Mouse (Mus musculus) lung, adult 2 months (tissue): Measurements from ENCODE around the gene Gnb1l. TPM values are rescaled to one million over a fixed set of nuclear protein-coding genes. Genes with fewer than 3 reads are reported as not detected.

ENCODE experiments used
- DNase-seq: peaks from one replicate; pipeline ENCODE4 v3.0.0; 2022
- H3K4me1 ChIP-seq: fragments of 200-500 bp; 2 replicates; pipeline ENCODE4 v1.6.1; 2011; ENCODE audit warnings: low read length; ENCODE audit not compliant: control insufficient read depth, insufficient read depth
- H3K4me3 ChIP-seq: fragments of 200-500 bp; replicated peaks from 2 replicates; pipeline ENCODE3; 2011; ENCODE audit warnings: low read depth, mild to moderate bottlenecking, control low read depth, low read length; ENCODE audit errors: extremely low read depth
- CTCF ChIP-seq: fragments of 200-500 bp; IDR thresholded peaks from 2 replicates; pipeline ENCODE4 v1.5.1; 2011; ENCODE audit warnings: mild to moderate bottlenecking, low read length, control low read depth; ENCODE audit not compliant: insufficient read depth
- POLR2A ChIP-seq: fragments of 200-500 bp; IDR thresholded peaks from 2 replicates; pipeline ENCODE4 v1.6.1; 2011; ENCODE audit warnings: low read depth, mild to moderate bottlenecking, control low read depth, low read length, borderline replicate concordance; ENCODE audit errors: extremely low read depth
- WGBS: fragments of 180-500 bp; shearing (Covaris S2); methylation state at CpG from one replicate; pipeline ENCODE4 v1.1.7; 2018; 5-methylcytosine and 5-hydroxymethylcytosine counted together
- polyA plus RNA-seq: library from polyadenylated mRNA; depleted of rRNA; stranded (reverse); fragments of >200 nt; gene quantifications from 2 replicates; pipeline ENCODE4 v1.2.3, GENCODE M21; 2012

Gene Gnb1l
- polyA plus RNA-seq, 1 experiment, result 11.3 TPM

DNA sequence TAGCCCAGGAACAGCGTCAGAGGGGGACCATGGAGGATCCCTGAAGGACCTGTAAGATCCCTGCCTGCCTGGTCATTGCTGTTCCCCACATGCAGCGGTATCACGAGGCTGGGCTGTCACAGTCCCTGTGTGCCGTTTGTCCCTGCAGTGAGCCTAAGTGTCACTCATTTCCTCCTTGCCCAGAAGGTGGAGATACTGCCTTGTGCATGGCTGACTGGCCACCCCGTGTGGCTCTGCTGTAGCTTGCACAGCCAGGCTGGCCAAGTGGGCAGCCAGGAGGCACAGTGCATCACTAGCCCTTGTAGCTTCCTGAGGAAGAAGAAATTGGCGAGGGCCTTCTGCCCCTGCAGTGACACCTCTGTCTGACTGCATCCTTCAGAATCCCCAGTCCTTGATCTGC lies 20.5 kb upstream of the Gnb1l start:
- Histone ChIP-seq H3K4me1 (peaks cover 2% of the 10 kb centered on the region; the same call in 1 of the 2 replicates), H3K4me3 (no peak overlapping the region)
- WGBS, result 64% methylated on average over 6 of the region's 6 CpGs
- TF ChIP-seq POLR2A (no peak), CTCF (0 out of 2 replicates have a peak, but pooled peaks have one; percentile 11)
- no peak for DNase-seq

DNA sequence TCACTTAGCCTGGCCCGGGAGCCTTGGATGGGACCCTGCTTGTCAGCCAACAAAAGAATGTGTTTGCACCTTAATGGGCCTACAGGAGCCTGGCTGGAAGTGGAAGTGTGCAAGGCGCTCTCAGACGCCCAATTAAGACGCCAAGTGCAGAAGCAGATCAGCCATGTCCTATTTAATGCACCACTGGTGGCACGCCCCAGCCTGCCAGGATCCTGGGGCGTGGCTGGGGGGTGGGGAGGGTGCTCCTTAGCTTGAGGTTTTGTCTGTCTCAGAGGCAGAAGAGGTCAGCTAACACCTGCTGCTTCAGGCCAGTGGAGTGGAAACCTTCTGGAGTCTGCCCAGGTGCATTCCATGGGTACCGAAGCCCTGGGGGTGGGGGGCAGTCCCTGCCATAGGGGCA lies 18.8 kb upstream of the Gnb1l start:
- TF ChIP-seq CTCF (no peak), POLR2A (no peak)
- no peak for DNase-seq
- 68% methylated on average over 7 of the region's 7 CpGs for WGBS
- no peak overlapping the region for H3K4me3 ChIP-seq
- H3K4me1 ChIP-seq, result peaks cover 2% of the 10 kb centered on the region; the same call in 1 of the 2 replicates

DNA sequence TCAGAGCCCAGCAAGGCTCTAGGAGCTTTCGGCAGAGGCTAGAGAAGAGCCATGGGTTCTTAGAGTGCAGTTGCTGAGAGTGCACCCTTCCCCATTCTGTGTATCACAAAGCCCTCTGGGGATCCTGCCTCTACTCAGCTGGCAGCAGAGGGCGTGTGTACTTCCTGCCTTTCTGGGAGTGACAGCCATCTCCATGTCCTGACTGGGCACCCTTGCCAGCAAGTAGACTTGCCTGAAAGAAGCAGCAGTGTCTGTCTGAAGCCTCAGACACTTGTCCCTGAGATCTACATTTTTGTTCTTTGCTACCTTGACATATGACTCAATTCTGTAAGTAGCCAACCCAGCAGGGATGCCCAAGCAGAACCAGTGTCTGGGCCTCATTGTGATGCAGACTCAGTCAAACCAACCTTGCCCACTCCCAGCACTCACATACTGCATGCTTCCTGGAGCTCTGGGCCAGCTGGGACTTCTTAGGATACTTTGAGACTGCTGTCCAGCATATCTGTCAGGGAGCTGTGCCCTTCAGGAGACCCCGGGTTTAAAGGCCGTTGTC lies 17.5 kb upstream of the Gnb1l start:
- H3K4me3 ChIP-seq, result no peak overlapping the region
- peak; percentile 27; the same call in 1 of the 2 replicates for TF ChIP-seq CTCF
- TF ChIP-seq POLR2A, result no peak
- peaks cover 2% of the 10 kb centered on the region; the same call in 1 of the 2 replicates for H3K4me1 ChIP-seq
- no peak for DNase-seq
- 58% methylated on average over 4 of the region's 4 CpGs for WGBS

DNA sequence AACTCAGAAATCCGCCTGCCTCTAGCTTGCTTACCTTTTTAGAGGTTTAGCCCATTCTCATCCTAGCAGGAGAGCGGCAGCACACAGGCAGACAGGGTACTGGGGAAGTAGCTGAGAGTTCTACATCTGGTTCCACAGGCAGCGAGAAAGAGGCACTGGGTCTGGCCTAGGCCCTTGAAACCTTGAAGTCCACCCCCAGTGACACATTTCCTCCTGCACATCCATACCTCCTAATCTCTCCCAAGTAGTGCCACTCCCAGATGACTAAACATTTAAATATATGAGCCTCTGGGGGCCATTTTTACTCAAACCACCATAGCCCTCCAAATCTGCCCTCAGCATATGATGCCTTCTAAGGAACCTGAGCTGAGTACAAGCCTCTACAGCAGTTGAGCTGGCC lies 16.1 kb upstream of the Gnb1l start:
- DNase-seq, result no peak
- Histone ChIP-seq H3K4me1 (peaks cover 2% of the 10 kb centered on the region; the same call in 1 of the 2 replicates), H3K4me3 (no peak overlapping the region)
- 91% methylated on average over 3 of the region's 3 CpGs for WGBS
- TF ChIP-seq POLR2A, result no peak
- no peak for TF ChIP-seq CTCF

DNA sequence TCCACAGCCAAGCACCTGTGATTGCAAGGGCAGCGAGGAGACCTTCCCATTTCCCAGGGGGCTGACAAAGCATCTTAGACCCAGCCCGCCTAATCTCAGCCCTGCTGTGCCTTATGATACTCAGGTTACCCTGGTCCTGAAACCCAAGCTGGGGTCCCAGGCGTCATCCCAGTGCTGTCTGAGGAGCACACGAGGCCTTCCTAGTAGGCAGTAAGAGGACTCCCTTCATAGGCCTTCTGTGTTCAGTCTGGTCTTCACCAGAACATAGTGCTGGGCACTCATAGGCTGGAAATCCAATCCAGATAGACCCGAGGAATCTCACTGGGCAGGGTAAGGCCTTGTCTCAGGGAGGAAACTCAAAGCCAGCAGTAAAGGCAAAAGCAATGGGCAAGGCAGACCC lies 14.7 kb upstream of the Gnb1l start:
- Histone ChIP-seq H3K4me1 (peaks cover 2% of the 10 kb centered on the region; the same call in 1 of the 2 replicates), H3K4me3 (no peak overlapping the region)
- TF ChIP-seq CTCF, result no peak
- TF ChIP-seq POLR2A, result no peak
- 84% methylated on average over 5 of the region's 5 CpGs for WGBS
- no peak for DNase-seq

GRCm38 (mm10) chr16:18484386-18484785 lies 14.1 kb upstream of the Gnb1l start:
- TF ChIP-seq POLR2A (no peak), CTCF (no peak)
- WGBS, result 64% methylated on average over 4 of the region's 4 CpGs
- H3K4me1 ChIP-seq, result peaks cover 2% of the 10 kb centered on the region; the same call in 1 of the 2 replicates
- DNase-seq, result no peak
- no peak overlapping the region for H3K4me3 ChIP-seq

GRCm38 (mm10) chr16:18484794-18485435 lies 13.6 kb upstream of the Gnb1l start:
- WGBS, result 71% methylated on average over 5 of the region's 5 CpGs
- Histone ChIP-seq H3K4me1 (peaks cover 2% of the 10 kb centered on the region; the same call in 1 of the 2 replicates), H3K4me3 (no peak overlapping the region)
- no peak for DNase-seq
- TF ChIP-seq POLR2A (no peak), CTCF (no peak)

DNA sequence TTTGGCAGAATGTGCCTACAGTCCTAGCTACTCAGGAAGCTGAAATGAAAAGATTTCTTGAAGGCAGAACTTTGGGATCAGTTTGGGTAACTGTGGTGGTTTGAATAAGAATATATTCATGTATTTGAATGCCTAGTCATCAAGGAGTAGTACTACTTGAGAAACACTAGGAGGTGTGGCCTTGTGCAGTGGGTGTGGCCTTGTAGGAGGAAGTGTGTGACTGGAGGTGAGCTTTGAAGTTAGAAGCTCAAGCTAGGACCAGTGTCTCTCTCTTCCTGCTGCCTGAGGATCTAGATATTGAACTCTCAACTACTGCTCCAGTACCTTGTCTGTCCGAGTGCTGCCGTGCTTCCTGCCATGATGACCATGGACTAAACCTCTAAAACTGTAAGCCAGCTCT lies 12.4 kb upstream of the Gnb1l start:
- Histone ChIP-seq H3K4me1 (no peaks in the 10 kb centered on the region), H3K4me3 (no peak overlapping the region)
- TF ChIP-seq CTCF, result no peak
- no peak for TF ChIP-seq POLR2A
- WGBS, result 97% methylated on average over 2 of the region's 2 CpGs
- DNase-seq, result no peak

GRCm38 (mm10) chr16:18490281-18490680 lies 8.2 kb upstream of the Gnb1l start:
- TF ChIP-seq CTCF (no peak), POLR2A (no peak)
- no peak for DNase-seq
- H3K4me1 ChIP-seq, result no peaks in the 10 kb centered on the region
- no peak overlapping the region for H3K4me3 ChIP-seq
- 96% methylated on average over 3 of the region's 3 CpGs for WGBS

- TF ChIP-seq POLR2A, result no peak
- TF ChIP-seq CTCF, result no peak
- Histone ChIP-seq H3K4me3 (no peak overlapping the region), H3K4me1 (no peaks in the 10 kb centered on the region)
- WGBS, result 62% methylated on average over 1 of the region's 1 CpGs
- no peak for DNase-seq
Observed at GRCm38 (mm10) chr16:18490894-18491293, 7.6 kb upstream of the Gnb1l start.
